Mouse (Mus musculus) layer of hippocampus, adult 8-10 months (tissue): ENCODE results near the gene Nop53. TPM values are rescaled to one million over a fixed set of nuclear protein-coding genes. Genes with fewer than 3 reads are reported as not detected.

Source experiments
- DNase-seq, 2 experiments: peaks; one replicate each; pipeline ENCODE4 v3.0.0; 2022; ENCODE audit warnings: low spot score in 2 of 2
- total RNA-seq, 4 experiments: library from RNA; stranded (reverse); gene quantifications; 2 replicates each; pipeline ENCODE4 v1.2.4; 2022

Gene Nop53
- 100 to 1,000 TPM; 103 to 147 (median 122) TPM for total RNA-seq

GRCm38 (mm10) chr7:15945721-15946536 lies at the start of gene Nop53:
Nop53 (minus strand) TSS chr7:15946074.
- peak; percentile 95 to 97 for DNase-seq

- DNase-seq, result no peak
Measured at GRCm38 (mm10) chr7:15993789-15994188, 47.9 kb upstream of the Nop53 start.

DNA sequence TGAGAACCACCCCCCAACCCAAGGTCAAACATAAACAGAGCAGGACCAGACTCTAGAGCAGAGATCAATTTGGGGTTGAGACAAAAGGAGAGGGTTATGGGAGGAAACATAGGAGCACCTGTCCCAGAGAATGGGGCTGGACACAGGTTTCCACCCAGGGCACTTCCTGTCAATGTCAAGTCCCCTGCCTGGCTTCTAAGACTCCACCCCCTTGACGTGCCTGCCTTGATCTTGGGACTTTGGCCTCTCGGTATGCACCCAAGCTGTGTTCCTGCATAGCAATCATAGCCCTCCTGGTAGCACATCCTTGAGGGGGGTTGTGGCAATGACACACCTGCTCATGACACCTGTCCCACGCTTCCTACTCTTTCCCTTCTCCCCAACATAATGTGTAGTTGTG lies 47.3 kb upstream of the Nop53 start:
- DNase-seq, result no peak

GRCm38 (mm10) chr7:15991764-15992163 lies 45.9 kb upstream of the Nop53 start:
- DNase-seq, result no peak

- no peak for DNase-seq
Measured at GRCm38 (mm10) chr7:15987661-15988356, 41.9 kb upstream of the Nop53 start.

GRCm38 (mm10) chr7:15982729-15983407 lies 37.0 kb upstream of the Nop53 start:
- no peak for DNase-seq

DNA sequence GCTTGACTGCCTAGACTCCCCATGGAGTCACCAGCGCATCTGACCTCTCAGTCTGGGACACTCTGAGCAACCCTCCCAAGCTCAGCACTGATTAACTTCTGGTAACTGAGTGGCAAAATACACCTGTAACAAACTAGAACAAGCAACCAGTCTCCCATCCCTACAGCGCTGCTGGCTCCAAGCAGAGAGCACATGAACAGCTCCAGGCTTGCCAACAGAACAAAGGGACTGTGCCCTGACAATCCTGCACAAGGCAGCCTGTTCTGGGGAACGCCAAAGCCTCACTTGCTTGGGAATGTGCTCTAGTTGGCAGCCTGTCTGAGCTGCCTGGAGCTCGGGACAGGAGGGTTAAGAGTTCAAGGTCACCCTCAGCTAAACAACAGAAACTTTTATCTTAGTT lies 35.7 kb upstream of the Nop53 start:
- DNase-seq, result no peak

- DNase-seq, result peak in 1 of 2 experiments; percentile 70
Measured at GRCm38 (mm10) chr7:15980246-15980645, 34.4 kb upstream of the Nop53 start.

GRCm38 (mm10) chr7:15975904-15976303 lies 30.0 kb upstream of the Nop53 start:
- no peak for DNase-seq

DNA sequence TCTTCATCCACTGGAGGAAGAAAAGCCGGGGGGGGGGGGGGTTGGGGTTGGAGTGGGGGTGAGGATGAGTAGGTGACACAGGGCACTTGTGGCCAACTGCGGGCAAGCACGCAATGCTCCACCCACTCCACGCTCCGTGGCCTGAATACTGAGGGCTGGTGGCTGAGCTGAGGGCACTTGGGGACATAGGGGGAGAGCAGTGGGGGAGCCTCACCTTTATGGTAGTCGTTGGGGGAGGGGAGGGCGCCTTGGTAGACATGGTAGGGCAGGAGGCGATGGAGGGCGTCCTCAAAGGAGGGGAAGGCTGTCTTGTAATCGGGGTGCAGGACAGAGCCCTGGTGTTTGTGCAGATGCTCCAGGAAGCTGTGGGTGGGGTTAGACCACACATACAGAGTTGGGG lies 29.6 kb upstream of the Nop53 start:
- no peak for DNase-seq

DNA sequence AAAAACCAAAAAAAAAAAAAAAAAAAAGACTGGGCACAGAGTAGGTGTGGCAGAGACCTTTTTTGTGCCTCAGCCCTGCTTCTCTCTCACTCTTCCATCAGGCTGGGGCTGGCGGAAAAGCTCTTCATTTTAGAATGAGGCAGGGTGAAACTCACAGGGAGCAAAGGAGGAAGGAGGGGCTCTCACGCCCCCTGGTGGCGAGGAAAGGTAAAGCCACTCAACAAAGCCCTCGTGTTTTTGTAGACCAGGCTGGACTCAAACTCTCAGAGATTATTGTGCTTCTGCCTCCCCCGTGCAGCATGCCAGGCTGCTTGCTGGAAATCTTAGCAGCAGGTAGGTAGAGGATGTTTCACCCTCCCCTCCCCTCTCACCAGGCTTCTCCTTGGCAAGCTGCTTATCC lies 28.8 kb upstream of the Nop53 start:
- peak in 1 of 2 experiments; percentile 75 for DNase-seq

- DNase-seq, result no peak
Measured at GRCm38 (mm10) chr7:15972247-15972646, 26.4 kb upstream of the Nop53 start.

- no peak for DNase-seq
Measured at GRCm38 (mm10) chr7:15969674-15970073, 23.8 kb upstream of the Nop53 start.

- DNase-seq, result no peak
Measured at GRCm38 (mm10) chr7:15968322-15968721, 22.4 kb upstream of the Nop53 start.

DNA sequence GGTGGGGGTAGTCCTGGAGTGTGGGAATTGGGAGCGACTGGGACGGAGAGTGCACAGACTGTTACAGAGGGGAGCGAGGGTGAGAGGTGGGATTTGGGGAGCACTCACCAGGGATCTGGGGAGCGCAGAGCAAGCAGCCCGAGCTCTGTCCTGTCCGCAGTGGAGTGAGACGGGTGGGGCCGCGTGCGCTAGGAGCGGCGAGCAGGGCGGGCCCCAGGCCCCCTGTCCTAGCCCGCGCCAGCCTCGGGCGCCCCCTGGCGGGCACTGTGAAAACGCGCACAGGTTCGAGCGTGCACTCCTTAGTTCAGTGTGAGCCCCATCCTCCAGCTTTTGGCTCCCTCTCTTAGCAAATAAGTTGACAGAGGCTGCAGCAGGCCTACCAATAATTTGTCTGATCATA lies 21.4 kb upstream of the Nop53 start, which contains the start of gene Ehd2:
Gene Ehd2 (minus strand): TSS at position 256 of the 400 bp plus-strand sequence.
- DNase-seq, result no peak

- no peak for DNase-seq
Measured at GRCm38 (mm10) chr7:15966489-15966888, 20.6 kb upstream of the Nop53 start.

DNA sequence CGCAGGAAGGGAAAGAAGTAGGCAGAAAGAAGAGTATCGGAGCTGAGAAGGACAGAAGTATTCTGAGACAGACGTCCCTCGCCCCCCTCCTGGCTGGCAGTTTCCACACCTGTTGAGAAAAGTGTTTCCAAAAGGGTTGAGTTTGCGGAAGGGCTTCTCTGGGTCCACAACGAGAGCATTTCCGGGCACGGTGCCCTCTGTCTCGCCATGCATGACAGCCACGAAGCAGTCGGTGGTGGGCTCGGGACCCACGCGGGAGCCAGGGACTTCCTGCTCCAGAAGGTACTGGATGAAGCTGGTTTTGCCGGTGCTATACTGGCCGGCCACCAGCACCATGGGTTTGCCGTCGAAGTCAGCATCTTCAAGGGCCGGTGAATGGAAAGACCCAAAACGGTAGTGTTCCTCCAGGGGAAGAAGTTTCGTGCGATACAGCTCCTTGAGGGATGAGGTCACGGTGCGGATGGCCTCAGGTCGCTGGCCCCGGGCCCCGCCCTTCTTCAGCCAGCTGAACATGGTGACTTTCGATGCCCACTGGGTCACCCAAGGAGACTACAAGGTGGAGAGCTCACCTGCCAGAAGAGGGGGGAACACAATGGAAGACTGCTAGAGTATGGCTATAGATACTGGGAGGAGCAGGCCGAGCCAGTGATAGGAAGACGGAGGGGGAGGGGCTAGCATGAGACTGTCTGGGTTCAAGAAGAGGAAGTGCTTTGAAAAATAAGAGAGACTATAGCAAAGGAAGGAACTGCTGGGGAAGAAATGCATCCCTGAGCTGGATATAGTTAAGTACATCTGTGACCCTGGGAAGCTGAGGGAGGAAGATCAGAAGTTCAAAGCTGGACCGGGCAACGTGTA lies 18.2 kb upstream of the Nop53 start:
- DNase-seq, result no peak

DNA sequence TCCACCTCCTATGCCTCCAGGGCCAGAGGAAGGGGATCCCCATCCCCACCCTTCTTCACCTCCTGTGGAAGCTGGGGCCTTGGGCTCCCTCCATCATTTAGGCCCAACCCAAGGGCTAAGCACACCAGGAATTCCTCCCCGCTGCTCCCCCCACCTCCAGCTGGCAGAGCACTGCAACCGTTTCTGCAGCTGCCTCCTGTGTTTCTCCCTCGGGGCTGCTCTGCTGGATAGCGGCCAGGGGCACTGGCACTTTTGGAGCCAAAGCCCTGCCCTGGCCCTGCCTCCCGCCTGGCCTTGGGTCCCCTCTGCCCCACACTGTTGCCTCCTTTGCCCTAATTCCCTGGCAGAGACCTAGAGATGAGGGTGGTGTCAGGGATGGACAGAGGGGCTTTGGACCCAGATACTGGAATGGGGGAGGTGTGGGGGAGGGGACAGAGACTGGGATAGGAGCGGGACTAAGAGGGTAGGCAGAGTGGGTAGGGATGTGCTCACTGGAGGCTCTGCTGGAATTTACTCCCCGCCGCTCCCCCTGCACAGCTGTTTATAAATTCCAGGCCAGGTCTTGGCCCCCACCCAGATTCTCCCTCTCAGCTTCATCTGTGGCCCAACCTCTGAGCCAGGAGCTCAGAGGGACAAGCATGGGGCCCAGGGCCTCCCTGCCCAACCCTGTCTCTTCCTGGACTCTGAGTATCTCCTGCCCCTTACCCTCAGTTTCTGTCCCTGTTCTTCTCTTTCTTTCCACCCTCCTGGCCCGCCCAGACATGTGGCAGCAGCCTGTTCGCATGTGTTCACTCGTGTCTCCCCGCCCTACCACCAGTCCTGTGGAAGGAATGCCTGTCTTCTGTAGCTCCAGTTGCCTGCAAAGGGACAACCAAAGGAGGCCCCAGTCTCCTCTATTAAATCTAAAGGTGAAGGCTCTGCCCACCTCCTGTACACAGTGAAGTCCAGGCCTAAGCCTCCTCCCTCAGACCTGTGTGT lies 16.7 kb upstream of the Nop53 start:
- no peak for DNase-seq

- no peak for DNase-seq
Measured at GRCm38 (mm10) chr7:15961798-15962197, 15.9 kb upstream of the Nop53 start.

- no peak for DNase-seq
Measured at GRCm38 (mm10) chr7:15961239-15961638, 15.4 kb upstream of the Nop53 start.
